Mouse (Mus musculus): Measurements from ENCODE around the gene Cdc14a.

DNA sequence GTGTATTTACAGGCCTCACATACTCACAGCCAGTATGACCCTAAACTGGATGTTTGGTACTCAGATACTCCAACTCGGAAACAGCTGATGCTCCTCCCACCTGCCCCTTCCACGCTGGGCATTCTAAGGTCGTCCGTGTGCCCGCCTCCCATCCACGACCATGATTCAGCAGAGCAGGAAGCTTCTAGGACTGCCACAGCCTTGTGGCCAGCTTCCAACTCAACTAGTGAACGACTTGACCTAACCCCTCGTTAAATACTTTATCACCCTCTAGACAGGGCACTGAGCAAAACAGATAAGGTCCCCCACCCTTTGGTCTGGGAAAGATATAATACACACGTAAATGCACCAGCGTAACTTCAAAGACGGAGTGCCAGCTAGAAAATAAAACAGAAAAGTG is 35.0 kb downstream of the Cdc14a start:
- TF ChIP-seq POLR2A (IDR thresholded peaks at IDR 0.05; ENCODE audit: low read depth, low read length) (no peak), CTCF (IDR thresholded peaks at IDR 0.05; ENCODE audit: extremely low read depth, insufficient read depth, insufficient read length, insufficient replicate concordance) (no peak)
